Mouse (Mus musculus): ENCODE measurements around the gene Bub1b. TPM values are rescaled to one million over a fixed set of nuclear protein-coding genes. Genes with fewer than 3 reads are reported as not detected.

The Bub1b gene
- polyA plus RNA-seq, 1 experiment, result 54.9 TPM

GRCm38 (mm10) chr2:118573135-118573534 lies 24.9 kb upstream of the Bub1b start:
- Histone ChIP-seq H3K27me3 (ENCODE audit: control insufficient read depth, insufficient read depth, insufficient read length) (no peaks in the 10 kb centered on the region), H3K4me3 (ENCODE audit: insufficient read depth, poor library complexity, severe bottlenecking) (no peak overlapping the region), H3K36me3 (ENCODE audit: control insufficient read depth, insufficient read depth) (no peaks in the 10 kb centered on the region), H3K79me3 (ENCODE audit: low read depth) (no peaks in the 10 kb centered on the region), H3K79me2 (ENCODE audit: control insufficient read depth, insufficient read depth) (no peaks in the 10 kb centered on the region), H3ac (ENCODE audit: control insufficient read depth, insufficient read length, low read depth) (no peak overlapping the region)
- no peak for TF ChIP-seq CTCF (IDR thresholded peaks at IDR 0.05; ENCODE audit: control insufficient read depth, insufficient read depth, insufficient read length)
- no peak for TF ChIP-seq MAX (IDR thresholded peaks at IDR 0.05)
- TF ChIP-seq MYOD1 (IDR thresholded peaks at IDR 0.05; ENCODE audit: control insufficient read depth, insufficient read length, low read depth), result no peak
- TF ChIP-seq FOSL1 (IDR thresholded peaks at IDR 0.05; ENCODE audit: insufficient read depth, low read length, poor library complexity, severe bottlenecking), result no peak
- no peak for TF ChIP-seq MYOG (IDR thresholded peaks at IDR 0.05; ENCODE audit: control insufficient read depth, extremely low read depth, insufficient read length)
- no peak for TF ChIP-seq CEBPB (IDR thresholded peaks at IDR 0.05; ENCODE audit: low read depth)
- TF ChIP-seq USF1 (IDR thresholded peaks at IDR 0.05; ENCODE audit: low read depth), result no peak

GRCm38 (mm10) chr2:118586013-118586412 lies 12.0 kb upstream of the Bub1b start:
- TF ChIP-seq MYOD1 (IDR thresholded peaks at IDR 0.05; ENCODE audit: control insufficient read depth, insufficient read length, low read depth) (no peak), FOSL1 (IDR thresholded peaks at IDR 0.05; ENCODE audit: insufficient read depth, low read length, poor library complexity, severe bottlenecking) (no peak), MAX (IDR thresholded peaks at IDR 0.05) (no peak), CEBPB (IDR thresholded peaks at IDR 0.05; ENCODE audit: low read depth) (no peak), USF1 (IDR thresholded peaks at IDR 0.05; ENCODE audit: low read depth) (no peak), CTCF (IDR thresholded peaks at IDR 0.05; ENCODE audit: control insufficient read depth, insufficient read depth, insufficient read length) (no peak), MYOG (IDR thresholded peaks at IDR 0.05; ENCODE audit: control insufficient read depth, extremely low read depth, insufficient read length) (no peak)
- no peaks in the 10 kb centered on the region for H3K79me2 ChIP-seq (ENCODE audit: control insufficient read depth, insufficient read depth)
- H3K36me3 ChIP-seq (ENCODE audit: control insufficient read depth, insufficient read depth), result no peaks in the 10 kb centered on the region
- no peaks in the 10 kb centered on the region for H3K79me3 ChIP-seq (ENCODE audit: low read depth)
- no peak overlapping the region for H3ac ChIP-seq (ENCODE audit: control insufficient read depth, insufficient read length, low read depth)
- H3K4me3 ChIP-seq (ENCODE audit: insufficient read depth, poor library complexity, severe bottlenecking), result no peak overlapping the region
- H3K27me3 ChIP-seq (ENCODE audit: control insufficient read depth, insufficient read depth, insufficient read length), result peaks cover 5% of the 10 kb centered on the region

GRCm38 (mm10) chr2:118587686-118588085 lies 10.3 kb upstream of the Bub1b start:
- H3K36me3 ChIP-seq (ENCODE audit: control insufficient read depth, insufficient read depth), result no peaks in the 10 kb centered on the region
- no peak overlapping the region for H3K4me3 ChIP-seq (ENCODE audit: insufficient read depth, poor library complexity, severe bottlenecking)
- H3K79me3 ChIP-seq (ENCODE audit: low read depth), result no peaks in the 10 kb centered on the region
- H3ac ChIP-seq (ENCODE audit: control insufficient read depth, insufficient read length, low read depth), result no peak overlapping the region
- peaks cover 5% of the 10 kb centered on the region for H3K27me3 ChIP-seq (ENCODE audit: control insufficient read depth, insufficient read depth, insufficient read length)
- TF ChIP-seq CEBPB (IDR thresholded peaks at IDR 0.05; ENCODE audit: low read depth), result no peak
- TF ChIP-seq FOSL1 (IDR thresholded peaks at IDR 0.05; ENCODE audit: insufficient read depth, low read length, poor library complexity, severe bottlenecking), result no peak
- TF ChIP-seq USF1 (IDR thresholded peaks at IDR 0.05; ENCODE audit: low read depth), result no peak
- TF ChIP-seq CTCF (IDR thresholded peaks at IDR 0.05; ENCODE audit: control insufficient read depth, insufficient read depth, insufficient read length), result no peak
- no peak for TF ChIP-seq MYOD1 (IDR thresholded peaks at IDR 0.05; ENCODE audit: control insufficient read depth, insufficient read length, low read depth)
- no peak for TF ChIP-seq MAX (IDR thresholded peaks at IDR 0.05)
- no peak for TF ChIP-seq MYOG (IDR thresholded peaks at IDR 0.05; ENCODE audit: control insufficient read depth, extremely low read depth, insufficient read length)
- H3K79me2 ChIP-seq (ENCODE audit: control insufficient read depth, insufficient read depth), result no peaks in the 10 kb centered on the region

- Histone ChIP-seq H3K36me3 (ENCODE audit: control insufficient read depth, insufficient read depth) (no peaks in the 10 kb centered on the region), H3K79me3 (ENCODE audit: low read depth) (no peaks in the 10 kb centered on the region), H3K27me3 (ENCODE audit: control insufficient read depth, insufficient read depth, insufficient read length) (peaks cover 5% of the 10 kb centered on the region), H3K4me3 (ENCODE audit: insufficient read depth, poor library complexity, severe bottlenecking) (no peak overlapping the region), H3K79me2 (ENCODE audit: control insufficient read depth, insufficient read depth) (no peaks in the 10 kb centered on the region), H3ac (ENCODE audit: control insufficient read depth, insufficient read length, low read depth) (no peak overlapping the region)
- TF ChIP-seq MYOG (IDR thresholded peaks at IDR 0.05; ENCODE audit: control insufficient read depth, extremely low read depth, insufficient read length) (no peak), FOSL1 (IDR thresholded peaks at IDR 0.05; ENCODE audit: insufficient read depth, low read length, poor library complexity, severe bottlenecking) (no peak), CTCF (IDR thresholded peaks at IDR 0.05; ENCODE audit: control insufficient read depth, insufficient read depth, insufficient read length) (no peak), MYOD1 (IDR thresholded peaks at IDR 0.05; ENCODE audit: control insufficient read depth, insufficient read length, low read depth) (no peak), CEBPB (IDR thresholded peaks at IDR 0.05; ENCODE audit: low read depth) (no peak), USF1 (IDR thresholded peaks at IDR 0.05; ENCODE audit: low read depth) (no peak), MAX (IDR thresholded peaks at IDR 0.05) (no peak)
Measured at GRCm38 (mm10) chr2:118591083-118591482, 6.9 kb upstream of the Bub1b start.

- peaks cover 56% of the 10 kb centered on the region for H3K79me2 ChIP-seq (ENCODE audit: control insufficient read depth, insufficient read depth)
- H3K27me3 ChIP-seq (ENCODE audit: control insufficient read depth, insufficient read depth, insufficient read length), result no peaks in the 10 kb centered on the region
- peak overlapping the region; percentile 63 for H3K4me3 ChIP-seq (ENCODE audit: insufficient read depth, poor library complexity, severe bottlenecking)
- peak overlapping the region; percentile 33 for H3ac ChIP-seq (ENCODE audit: control insufficient read depth, insufficient read length, low read depth)
- H3K79me3 ChIP-seq (ENCODE audit: low read depth), result peaks cover 45% of the 10 kb centered on the region
- peaks cover 30% of the 10 kb centered on the region for H3K36me3 ChIP-seq (ENCODE audit: control insufficient read depth, insufficient read depth)
- TF ChIP-seq MAX (IDR thresholded peaks at IDR 0.05) (no peak), MYOG (IDR thresholded peaks at IDR 0.05; ENCODE audit: control insufficient read depth, extremely low read depth, insufficient read length) (no peak), MYOD1 (IDR thresholded peaks at IDR 0.05; ENCODE audit: control insufficient read depth, insufficient read length, low read depth) (no peak), CTCF (IDR thresholded peaks at IDR 0.05; ENCODE audit: control insufficient read depth, insufficient read depth, insufficient read length) (no peak), CEBPB (IDR thresholded peaks at IDR 0.05; ENCODE audit: low read depth) (no peak), FOSL1 (IDR thresholded peaks at IDR 0.05; ENCODE audit: insufficient read depth, low read length, poor library complexity, severe bottlenecking) (no peak), USF1 (IDR thresholded peaks at IDR 0.05; ENCODE audit: low read depth) (no peak)
Measured at GRCm38 (mm10) chr2:118599087-118599486, 1.1 kb downstream of the Bub1b start.

Measured in C2C12 (cell line).